Mouse (Mus musculus): ENCODE measurements around the gene Lhfpl3. TPM values are rescaled to one million over a fixed set of nuclear protein-coding genes. Genes with fewer than 3 reads are reported as not detected.

Gene Lhfpl3
- polyA plus RNA-seq, 1 experiment from 2014 or later: 15.5 TPM

Small RNA genes lying within 50 kb of the gene (microRNA-seq; reads per million reads assigned to microRNA genes)
- gene Gm28022 (not detected), gene Gm44363 (not detected)

Other genes starting within 250 kb of the Lhfpl3 start
- gene Orc5, start 195.6 kb upstream of the Lhfpl3 start, polyA plus RNA-seq (2014; fragmentation: Nextera tagmentation; extraction: Ambion mirVana): 35.8 and 41.6 TPM in 2 replicates